Mouse (Mus musculus): ENCODE results near the gene Trpm1. TPM values are rescaled to one million over a fixed set of nuclear protein-coding genes. Genes with fewer than 3 reads are reported as not detected.
"Not testable (repeated sequence)": the region's sequence is repeated elsewhere in the genome, so short reads cannot be mapped to it uniquely, and the experiment has no call there.

The Trpm1 gene
- total RNA-seq (2021): not detected

GRCm38 (mm10) chr7:64153535-64153934 is at the start of gene Trpm1:
Gene Trpm1 (plus strand): TSS chr7:64153835.
- intact Hi-C loops (cut with DNase I): loop anchor here (10.0 kb wide), 2 partner anchors 89 to 299 kb away; no protein-coding TSS in a partner anchor
- DNase-seq (ENCODE audit: low spot score): no peak

- intact Hi-C loops (cut with DNase I): no loop called here
- no peak for DNase-seq (ENCODE audit: low spot score)
Measured at GRCm38 (mm10) chr7:64122131-64122715, 31.4 kb upstream of the Trpm1 start.

GRCm38 (mm10) chr7:64123721-64124120 is 29.9 kb upstream of the Trpm1 start:
- no peak for DNase-seq (ENCODE audit: low spot score)
- intact Hi-C loops (cut with DNase I): no loop called here

- intact Hi-C loops (cut with DNase I); DNase-seq (ENCODE audit: low spot score): not testable (repeated sequence)
Measured at GRCm38 (mm10) chr7:64125994-64126393, 27.6 kb upstream of the Trpm1 start.

GRCm38 (mm10) chr7:64139866-64140265 is 13.8 kb upstream of the Trpm1 start:
- no peak for DNase-seq (ENCODE audit: low spot score)
- intact Hi-C loops (cut with DNase I): no loop called here

GRCm38 (mm10) chr7:64141301-64142032 is 12.2 kb upstream of the Trpm1 start:
- intact Hi-C loops (cut with DNase I): no loop called here
- no peak for DNase-seq (ENCODE audit: low spot score)

GRCm38 (mm10) chr7:64149337-64149736 is 4.3 kb upstream of the Trpm1 start:
- DNase-seq (ENCODE audit: low spot score): no peak
- intact Hi-C loops (cut with DNase I): no loop called here

GRCm38 (mm10) chr7:64149747-64150146 is 3.9 kb upstream of the Trpm1 start:
- intact Hi-C loops (cut with DNase I): loop anchor here (10.0 kb wide), 2 partner anchors 85 to 295 kb away; no protein-coding TSS in a partner anchor
- no peak for DNase-seq (ENCODE audit: low spot score)

- DNase-seq (ENCODE audit: low spot score): no peak
- intact Hi-C loops (cut with DNase I): loop anchor here (10.0 kb wide), 2 partner anchors 86 to 296 kb away; no protein-coding TSS in a partner anchor
Measured at GRCm38 (mm10) chr7:64150436-64151080, 3.1 kb upstream of the Trpm1 start.

GRCm38 (mm10) chr7:64155226-64155625 is 1.6 kb downstream of the Trpm1 start:
- no peak for DNase-seq (ENCODE audit: low spot score)
- intact Hi-C loops (cut with DNase I): loop anchor here (2.0 to 10.0 kb wide), 4 partner anchors 90 to 402 kb away; partner anchors contain the start of gene Klf13

- DNase-seq (ENCODE audit: low spot score): peak; percentile 87
- intact Hi-C loops (cut with DNase I): loop anchor here (2.0 to 10.0 kb wide), 4 partner anchors 91 to 403 kb away; partner anchors contain the start of gene Klf13
Measured at GRCm38 (mm10) chr7:64155687-64156086, 2.1 kb downstream of the Trpm1 start.

GRCm38 (mm10) chr7:64156271-64156911 is 2.8 kb downstream of the Trpm1 start:
- intact Hi-C loops (cut with DNase I): loop anchor here (10.0 kb wide), 2 partner anchors 92 to 302 kb away; no protein-coding TSS in a partner anchor
- DNase-seq (ENCODE audit: low spot score): peak; percentile 56

- DNase-seq (ENCODE audit: low spot score): no peak
- intact Hi-C loops (cut with DNase I): loop anchor here (10.0 kb wide), 2 partner anchors 92 to 302 kb away; no protein-coding TSS in a partner anchor
Measured at GRCm38 (mm10) chr7:64156918-64157690, 3.5 kb downstream of the Trpm1 start.

GRCm38 (mm10) chr7:64158281-64159055 is 4.8 kb downstream of the Trpm1 start:
- no peak for DNase-seq (ENCODE audit: low spot score)
- intact Hi-C loops (cut with DNase I): loop anchor here (10.0 kb wide), 2 partner anchors 94 to 304 kb away; no protein-coding TSS in a partner anchor

- intact Hi-C loops (cut with DNase I): loop anchor here (10.0 kb wide), 2 partner anchors 94 to 304 kb away; no protein-coding TSS in a partner anchor
- DNase-seq (ENCODE audit: low spot score): no peak
Measured at GRCm38 (mm10) chr7:64159056-64159542, 5.5 kb downstream of the Trpm1 start.

GRCm38 (mm10) chr7:64159612-64160591 is 6.3 kb downstream of the Trpm1 start:
- intact Hi-C loops (cut with DNase I): loop anchor here (10.0 kb wide), 3 partner anchors 95 to 575 kb away; no protein-coding TSS in a partner anchor
- DNase-seq (ENCODE audit: low spot score): no peak
